Mouse (Mus musculus): ENCODE results near the gene Usp2. TPM values are rescaled to one million over a fixed set of nuclear protein-coding genes. Genes with fewer than 3 reads are reported as not detected.
A peak's percentile ranks its signal among the peaks of the same experiment; 100 is the strongest.

The Usp2 gene
- total RNA-seq, 2 experiments from 2014 or later = 47.3 to 75.2 TPM

DNA sequence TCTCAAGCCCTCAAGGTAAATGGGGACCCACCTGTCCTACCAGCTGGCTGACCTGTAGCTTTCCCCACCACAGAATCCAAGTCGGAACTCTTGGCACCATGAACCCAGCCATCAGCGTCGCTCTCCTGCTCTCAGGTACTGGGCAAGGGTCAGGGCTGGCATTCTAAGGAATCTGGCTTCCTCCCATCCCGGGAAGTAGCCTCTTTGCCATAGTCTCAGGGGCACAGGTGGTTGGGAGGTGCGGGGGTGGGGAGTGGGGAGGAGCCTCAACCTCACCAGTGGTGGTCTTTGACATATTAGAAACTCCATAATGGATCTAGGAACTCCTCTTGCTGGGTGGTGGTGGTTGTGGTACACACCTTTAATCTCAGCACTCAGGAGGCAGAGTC is 20.9 kb upstream of the Usp2 start:
- DNase-seq = no peak

DNA sequence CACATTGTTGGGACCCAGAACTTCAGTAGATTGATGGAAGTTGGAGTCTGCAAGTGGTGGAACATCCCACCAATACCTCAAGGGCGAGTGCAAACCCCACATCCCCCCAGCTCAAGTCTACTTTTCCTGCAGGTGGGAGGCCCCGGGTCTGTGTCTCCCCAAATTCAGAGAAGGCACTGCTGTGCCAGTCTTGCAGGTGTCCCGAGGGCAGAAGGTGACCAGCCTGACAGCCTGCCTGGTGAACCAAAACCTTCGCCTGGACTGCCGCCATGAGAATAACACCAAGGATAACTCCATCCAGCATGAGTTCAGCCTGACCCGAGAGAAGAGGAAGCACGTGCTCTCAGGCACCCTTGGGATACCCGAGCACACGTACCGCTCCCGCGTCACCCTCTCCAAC is 20.4 kb upstream of the Usp2 start:
- no peak for DNase-seq

- no peak for DNase-seq
Observed at GRCm38 (mm10) chr9:44047071-44047470, 19.8 kb upstream of the Usp2 start.

DNA sequence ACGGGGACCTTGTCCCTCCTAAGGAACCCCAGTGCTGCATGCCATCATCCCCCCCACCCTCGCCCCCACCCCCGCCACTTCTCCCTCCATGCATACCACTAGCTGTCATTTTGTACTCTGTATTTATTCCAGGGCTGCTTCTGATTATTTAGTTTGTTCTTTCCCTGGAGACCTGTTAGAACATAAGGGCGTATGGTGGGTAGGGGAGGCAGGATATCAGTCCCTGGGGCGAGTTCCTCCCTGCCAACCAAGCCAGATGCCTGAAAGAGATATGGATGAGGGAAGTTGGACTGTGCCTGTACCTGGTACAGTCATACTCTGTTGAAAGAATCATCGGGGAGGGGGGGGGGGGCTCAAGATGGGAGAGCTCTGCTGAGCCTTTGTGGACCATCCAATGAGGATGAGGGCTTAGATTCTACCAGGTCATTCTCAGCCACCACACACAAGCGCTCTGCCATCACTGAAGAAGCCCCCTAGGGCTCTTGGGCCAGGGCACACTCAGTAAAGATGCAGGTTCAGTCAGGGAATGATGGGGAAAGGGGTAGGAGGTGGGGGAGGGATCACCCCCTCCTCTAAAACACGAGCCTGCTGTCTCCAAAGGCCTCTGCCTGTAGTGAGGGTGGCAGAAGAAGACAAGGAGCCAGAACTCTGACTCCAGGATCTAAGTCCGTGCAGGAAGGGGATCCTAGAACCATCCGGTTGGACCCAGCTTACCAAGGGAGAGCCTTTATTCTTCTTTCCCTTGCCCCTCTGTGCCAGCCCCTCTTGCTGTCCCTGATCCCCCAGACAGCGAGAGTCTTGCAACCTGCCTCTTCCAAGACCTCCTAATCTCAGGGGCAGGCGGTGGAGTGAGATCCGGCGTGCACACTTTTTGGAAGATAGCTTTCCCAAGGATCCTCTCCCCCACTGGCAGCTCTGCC is 19.0 kb upstream of the Usp2 start:
- no peak for DNase-seq

DNA sequence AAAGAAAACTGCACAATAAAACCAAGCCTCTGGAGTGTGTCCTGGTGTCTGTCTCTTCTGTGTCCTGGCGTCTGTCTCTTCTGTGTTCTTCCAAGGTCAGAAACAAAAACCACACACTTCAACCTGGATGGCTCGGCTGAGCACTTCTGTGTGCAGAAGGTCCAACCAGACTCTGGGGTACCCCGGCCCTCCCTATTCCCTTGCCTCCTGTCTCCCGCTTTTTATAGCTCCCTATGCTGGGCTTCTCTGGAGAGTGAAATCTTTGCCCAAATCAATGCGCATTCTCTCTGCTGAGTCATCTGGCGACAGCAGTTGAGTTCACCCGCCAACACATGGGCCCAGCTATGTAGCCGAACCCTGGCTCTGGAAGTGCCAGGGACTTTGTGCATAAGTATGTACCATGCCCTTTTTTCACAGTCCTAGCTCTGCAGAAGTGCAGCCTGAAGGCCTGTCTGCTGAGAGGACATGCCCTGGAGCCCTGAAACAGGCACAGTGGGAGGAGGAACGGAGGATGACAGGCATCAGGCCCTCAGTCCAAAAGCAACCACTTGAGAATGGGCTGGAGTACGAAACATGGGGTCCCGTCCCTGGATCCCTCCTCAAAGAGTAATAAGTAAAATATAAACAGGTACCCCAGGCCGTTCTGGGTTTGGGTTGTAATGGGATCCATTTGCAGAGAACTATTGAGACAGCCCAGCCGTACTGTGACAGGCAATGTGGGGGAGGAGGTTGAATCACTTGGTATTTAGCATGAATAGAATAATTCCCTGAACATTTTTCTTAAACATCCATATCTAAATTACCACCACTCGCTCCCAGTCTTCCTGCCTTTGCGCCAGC is 18.1 kb upstream of the Usp2 start:
- DNase-seq = no peak

DNA sequence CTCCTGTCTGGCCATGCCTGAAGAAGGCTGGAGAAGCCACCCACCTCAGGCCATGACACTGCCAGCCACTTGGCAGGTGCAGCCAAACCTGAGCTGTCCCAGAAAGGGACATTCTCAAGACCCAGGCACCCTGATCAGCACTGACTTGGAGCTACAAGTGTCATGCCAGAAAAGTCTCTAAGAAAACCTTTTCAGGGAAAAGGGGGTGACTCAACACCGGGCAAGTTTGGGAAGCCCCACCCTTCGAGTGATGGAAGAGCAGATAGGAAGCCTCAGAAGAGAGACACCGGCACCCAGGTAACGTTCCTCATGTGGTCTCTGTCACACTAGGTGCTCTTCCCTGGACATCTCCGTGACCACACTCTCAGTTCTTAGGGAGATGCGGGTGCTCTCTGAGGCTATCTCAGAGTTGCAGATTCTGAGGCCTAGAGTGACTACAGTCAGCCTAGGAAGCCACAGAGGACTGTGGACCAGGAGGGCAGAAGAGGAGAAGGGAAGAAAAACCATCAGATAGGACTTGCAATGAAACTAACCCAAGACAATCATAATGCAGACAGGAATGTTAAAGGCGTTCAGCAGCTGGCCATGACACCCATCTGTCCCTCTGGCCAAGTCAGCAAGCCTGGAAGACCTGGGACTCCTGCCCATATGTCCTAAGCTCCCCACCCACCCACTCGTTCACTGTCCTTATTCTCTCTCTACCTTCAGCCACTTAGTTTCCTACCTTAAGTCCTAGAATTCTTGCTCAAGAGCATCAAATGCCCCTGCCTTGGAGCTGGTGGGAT is 17.2 kb upstream of the Usp2 start:
- DNase-seq = no peak

- no peak for DNase-seq
Observed at GRCm38 (mm10) chr9:44052855-44053254, 14.0 kb upstream of the Usp2 start.

DNA sequence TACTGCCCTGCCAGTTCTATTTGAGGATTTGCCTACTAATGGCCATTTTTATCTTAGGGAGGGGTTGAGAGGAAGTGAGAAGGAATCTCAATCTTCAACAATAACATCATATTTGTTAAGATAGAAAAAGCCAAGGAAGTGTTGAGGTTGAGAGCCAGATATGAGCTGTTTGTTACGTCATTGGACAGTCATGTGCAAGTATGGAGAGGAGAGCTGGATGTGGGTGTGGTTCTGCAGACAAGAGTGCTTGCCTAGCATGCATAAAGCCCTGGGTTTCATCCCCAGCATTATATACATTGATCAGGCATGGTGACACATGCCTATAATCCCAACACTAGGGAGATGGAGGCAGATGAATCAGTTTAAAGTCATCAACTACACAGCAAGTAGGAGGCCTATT is 12.9 kb upstream of the Usp2 start:
- no peak for DNase-seq

DNA sequence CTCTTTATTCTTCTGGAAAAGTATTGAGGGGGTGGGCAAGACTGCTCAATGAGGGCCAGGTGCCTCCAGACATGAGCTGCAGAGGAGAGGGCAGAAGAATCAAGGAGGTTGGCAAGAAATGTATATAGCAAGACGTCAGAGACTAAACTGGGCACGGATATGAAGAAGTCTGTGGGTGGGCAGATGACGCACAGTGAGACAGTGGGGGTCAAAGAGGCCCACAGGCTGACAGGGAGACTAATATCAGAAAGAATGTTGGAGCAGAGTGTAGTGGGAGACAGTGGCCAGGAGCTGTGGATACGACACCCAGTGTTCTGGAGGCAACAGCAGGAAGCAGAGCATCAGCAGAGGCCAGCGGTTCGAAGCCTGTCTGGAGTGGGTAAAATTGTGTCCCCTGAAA is 8.2 kb upstream of the Usp2 start:
- DNase-seq = no peak

GRCm38 (mm10) chr9:44065177-44065576 is 1.6 kb upstream of the Usp2 start:
- no peak for DNase-seq

DNA sequence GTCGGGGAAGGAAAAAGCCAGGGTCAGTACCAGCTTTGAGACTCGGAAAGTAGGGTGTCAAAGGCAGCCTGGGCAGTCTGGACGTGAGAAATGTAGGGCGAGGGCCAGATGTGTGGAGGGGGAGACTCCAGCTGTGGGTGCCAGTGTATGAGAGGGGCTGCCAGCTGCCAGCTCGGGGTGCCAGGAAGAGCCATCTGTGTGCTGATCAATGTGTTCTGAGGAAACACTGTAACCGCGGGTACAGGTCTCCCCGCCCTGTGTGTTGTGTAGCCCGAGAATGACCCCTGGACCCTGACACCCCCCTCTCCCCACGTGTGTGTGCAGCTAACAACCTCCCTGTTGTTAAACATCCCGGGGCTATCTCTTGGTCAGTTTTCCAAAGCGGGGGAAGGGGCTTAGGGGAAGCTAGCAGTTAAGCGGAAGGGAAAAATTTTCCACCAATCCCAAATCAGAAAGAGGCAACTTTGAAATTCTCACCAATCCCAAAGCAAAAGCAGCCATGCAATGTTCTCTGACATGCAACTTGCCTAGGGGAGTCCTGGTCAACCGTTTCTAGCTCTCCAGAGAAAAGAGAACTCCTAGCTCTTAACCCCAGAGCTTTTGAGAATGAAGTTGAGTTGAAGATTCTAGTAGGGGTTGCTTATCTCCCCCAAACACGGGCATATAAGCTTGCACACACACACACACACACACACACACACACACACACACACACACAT is 579 bp downstream of the Usp2 start:
- peak in 1 of 2 experiments; percentile 33 for DNase-seq

DNA sequence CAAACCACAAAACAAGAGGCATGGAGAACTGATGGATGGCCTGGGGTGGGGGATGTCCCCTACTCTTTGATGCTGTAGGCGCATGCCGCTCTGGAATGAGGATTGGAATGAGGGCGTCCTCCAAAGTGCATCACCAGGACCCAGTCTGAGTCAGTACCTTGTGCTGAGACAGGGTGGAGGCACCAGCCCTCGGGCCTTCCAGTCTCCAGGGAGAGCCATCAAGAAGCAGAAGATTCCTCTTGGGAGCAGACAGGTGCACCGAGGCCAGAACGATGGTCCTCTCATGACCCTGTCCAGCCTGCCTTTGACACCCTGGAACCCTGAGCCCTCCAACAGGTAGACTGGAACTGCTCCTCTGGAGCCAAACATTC is 1.1 kb downstream of the Usp2 start:
- DNase-seq = no peak

DNA sequence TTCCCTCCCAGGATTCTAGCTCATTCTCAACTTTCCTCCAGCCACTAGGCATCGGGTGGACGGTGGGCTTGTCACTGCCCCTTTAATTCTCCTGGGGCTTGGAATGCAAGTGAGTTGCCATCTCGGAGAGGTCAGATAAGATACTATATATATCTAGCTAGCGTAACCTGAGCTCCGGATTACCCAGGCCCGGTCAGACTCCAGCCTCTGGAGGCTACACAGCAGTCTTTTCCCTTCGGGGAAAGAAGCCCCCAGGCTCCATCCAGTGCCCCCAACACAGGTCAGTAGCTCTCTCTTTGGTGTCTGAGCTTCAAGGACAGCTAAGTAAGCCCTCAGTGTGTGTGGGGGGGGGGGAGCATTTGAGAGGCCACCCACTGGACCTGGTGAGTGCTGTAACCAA is 2.4 kb downstream of the Usp2 start:
- DNase-seq = no peak

- DNase-seq = no peak
Observed at GRCm38 (mm10) chr9:44070113-44070843, 3.5 kb downstream of the Usp2 start.

- DNase-seq = no peak
Observed at GRCm38 (mm10) chr9:44070844-44071231, 4.0 kb downstream of the Usp2 start.

GRCm38 (mm10) chr9:44071914-44072598 is 5.2 kb downstream of the Usp2 start:
- DNase-seq = peak; percentile 50 to 58

- DNase-seq = peak; percentile 86
Observed at GRCm38 (mm10) chr9:44072599-44072915, 5.7 kb downstream of the Usp2 start.

DNA sequence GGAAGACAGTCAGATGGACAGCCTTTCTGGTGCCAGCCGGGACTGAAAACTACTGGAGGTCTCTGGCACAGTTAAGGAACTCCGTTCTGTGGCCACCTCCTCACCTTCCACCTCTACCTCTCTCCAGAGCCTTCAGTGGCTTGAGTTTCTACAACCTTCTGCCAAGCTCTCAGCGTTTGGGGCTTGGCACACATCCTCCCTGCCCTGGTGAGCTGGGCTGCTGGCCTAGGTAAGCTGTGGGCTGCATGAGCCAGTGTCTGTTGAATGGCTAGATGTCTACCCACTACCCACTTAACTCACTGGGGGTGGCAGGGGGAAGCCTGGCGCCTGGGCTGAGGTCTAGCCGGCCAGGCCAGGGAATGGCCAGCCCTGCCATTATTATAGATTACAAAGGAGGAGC is 6.3 kb downstream of the Usp2 start:
- no peak for DNase-seq

GRCm38 (mm10) chr9:44074395-44075275 is 7.8 kb downstream of the Usp2 start:
- DNase-seq = peak; percentile 38 to 63
